Mouse (Mus musculus) stomach, postnatal 0 days (tissue): ENCODE measurements at regions not wholly inside any gene's neighbourhood (a gene's known extent, or its start where the extent isn't known, plus 50 kb on each side); places are given as distances from the start of the nearest gene placed in this dataset.

Experiments
- ATAC-seq: fragments of 200-750 bp; cut with Nextera tagmentation; 2 replicates; pipeline ENCODE4 v1.8.0; 2017; ENCODE audit not compliant: low FRiP score, low TSS enrichment
- DNase-seq: peaks from one replicate; pipeline ENCODE4 v3.0.0-alpha.2; 2016; ENCODE audit warnings: low spot score
- H3K27ac ChIP-seq: fragments of 300-500 bp; sonication (generic); replicated peaks from 2 replicates; pipeline ENCODE4 v1.5.1; 2014; ENCODE audit warnings: mild to moderate bottlenecking, control low read depth
- H3K27me3 ChIP-seq: fragments of 300-500 bp; sonication (generic); 2 replicates; pipeline ENCODE4 v1.6.1; 2014; ENCODE audit warnings: low read length; ENCODE audit not compliant: control insufficient read depth, insufficient read depth
- H3K36me3 ChIP-seq: fragments of 300-500 bp; sonication (generic); 2 replicates; pipeline ENCODE4 v1.6.1; 2014; ENCODE audit warnings: low read length, mixed read lengths; ENCODE audit not compliant: control insufficient read depth, insufficient read depth
- H3K4me1 ChIP-seq: fragments of 300-500 bp; sonication (generic); replicated peaks from 2 replicates; pipeline ENCODE4 v1.6.1; 2014; ENCODE audit warnings: antibody characterized with exemption; ENCODE audit not compliant: control insufficient read depth, insufficient read depth
- H3K4me2 ChIP-seq: fragments of 300-500 bp; sonication (generic); replicated peaks from 2 replicates; pipeline ENCODE4 v1.6.1; 2014; ENCODE audit warnings: low read depth, mild to moderate bottlenecking, control low read depth, moderate library complexity
- H3K4me3 ChIP-seq: fragments of 300-500 bp; sonication (generic); 2 replicates; pipeline ENCODE4 v1.5.1; 2014; ENCODE audit warnings: low read depth, low read length, control low read depth
- H3K9ac ChIP-seq: fragments of 300-500 bp; sonication (generic); 2 replicates; pipeline ENCODE4 v1.6.1; 2014; ENCODE audit warnings: mild to moderate bottlenecking, low read length, control low read depth, mixed read lengths
- H3K9me3 ChIP-seq: fragments of 300-500 bp; sonication (generic); 2 replicates; pipeline ENCODE4 v1.6.1; 2016; ENCODE audit warnings: low read length; ENCODE audit not compliant: control insufficient read depth
- CTCF ChIP-seq: IDR thresholded peaks from 2 replicates; pipeline ENCODE4 v1.5.1; 2016; ENCODE audit warnings: antibody characterized with exemption, low read depth, mild to moderate bottlenecking, moderate library complexity
- EP300 ChIP-seq: optimal IDR thresholded peaks from 2 replicates; pipeline ENCODE3; 2016; ENCODE audit warnings: antibody characterized with exemption
- WGBS: fragments of 180-500 bp; shearing (Covaris S2); extraction: QIAGEN DNeasy Blood & Tissue Kit; methylation state at CpG from one replicate; pipeline ENCODE4 v1.1.7; 2014; 5-methylcytosine and 5-hydroxymethylcytosine counted together

- H3K9me3 ChIP-seq: no peaks in the 10 kb centered on the region
- H3K27me3 ChIP-seq: no peaks in the 10 kb centered on the region
- no peak overlapping the region for H3K4me2 ChIP-seq
- no peaks in the 10 kb centered on the region for H3K4me1 ChIP-seq
- no peak for ATAC-seq
- no peak for DNase-seq
- WGBS: 93% methylated on average over 1 of the region's 1 CpGs
- no peaks in the 10 kb centered on the region for H3K36me3 ChIP-seq
- no peak overlapping the region for H3K4me3 ChIP-seq
- H3K27ac ChIP-seq: no peak overlapping the region
- TF ChIP-seq CTCF (no peak), EP300 (no peak)
- no peak overlapping the region for H3K9ac ChIP-seq
Measured at GRCm38 (mm10) chr12:12650309-12650708, 291.4 kb downstream of the Mycn start.

DNA sequence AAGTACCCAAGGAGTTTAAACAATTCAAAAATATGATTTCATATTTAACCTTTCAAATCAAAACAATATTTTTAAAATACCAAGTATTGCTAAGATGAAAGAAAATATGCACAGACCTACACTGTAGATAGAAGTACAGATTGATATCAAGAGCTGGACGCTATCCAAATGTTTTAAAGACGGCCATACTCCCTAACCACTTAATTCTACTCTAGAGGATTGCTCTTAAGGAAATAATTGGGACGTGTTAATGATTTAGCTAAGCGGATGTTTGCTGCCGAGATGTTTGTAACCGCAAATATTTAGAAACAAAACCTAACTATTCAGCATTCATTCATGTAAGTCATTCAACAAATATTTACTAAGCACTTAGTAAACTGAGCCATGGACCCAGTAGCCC lies 294.2 kb downstream of the Mycn start:
- Histone ChIP-seq H3K9me3 (no peaks in the 10 kb centered on the region), H3K36me3 (no peaks in the 10 kb centered on the region), H3K27ac (no peak overlapping the region), H3K4me3 (no peak overlapping the region), H3K4me1 (no peaks in the 10 kb centered on the region), H3K9ac (no peak overlapping the region), H3K27me3 (no peaks in the 10 kb centered on the region), H3K4me2 (no peak overlapping the region)
- DNase-seq (no peak), ATAC-seq (peak; percentile 38; the same call in 1 of the 2 replicates)
- 49% methylated on average over 6 of the region's 6 CpGs for WGBS
- no peak for TF ChIP-seq EP300

- Histone ChIP-seq H3K4me3 (no peak overlapping the region), H3K9ac (no peak overlapping the region), H3K36me3 (no peaks in the 10 kb centered on the region), H3K27me3 (no peaks in the 10 kb centered on the region), H3K9me3 (no peaks in the 10 kb centered on the region), H3K27ac (no peak overlapping the region), H3K4me2 (no peak overlapping the region), H3K4me1 (no peaks in the 10 kb centered on the region)
- WGBS: 82% methylated on average over 4 of the region's 4 CpGs
- TF ChIP-seq EP300 (no peak), CTCF (no peak)
- DNase-seq: no peak
- ATAC-seq: no peak
Measured at GRCm38 (mm10) chr12:12645183-12645582, 296.5 kb downstream of the Mycn start.

- H3K4me3 ChIP-seq: no peak overlapping the region
- 80% methylated on average over 11 of the region's 11 CpGs for WGBS
- no peaks in the 10 kb centered on the region for H3K9me3 ChIP-seq
- H3K27ac ChIP-seq: no peak overlapping the region
- no peaks in the 10 kb centered on the region for H3K4me1 ChIP-seq
- no peak overlapping the region for H3K4me2 ChIP-seq
- no peak overlapping the region for H3K9ac ChIP-seq
- ATAC-seq (no peak), DNase-seq (no peak)
- TF ChIP-seq EP300 (no peak), CTCF (no peak)
- no peaks in the 10 kb centered on the region for H3K27me3 ChIP-seq
- H3K36me3 ChIP-seq: no peaks in the 10 kb centered on the region
Measured at GRCm38 (mm10) chr12:12643247-12643963, 298.3 kb downstream of the Mycn start.

- no peak overlapping the region for H3K27ac ChIP-seq
- no peaks in the 10 kb centered on the region for H3K27me3 ChIP-seq
- no peak overlapping the region for H3K9ac ChIP-seq
- H3K9me3 ChIP-seq: no peaks in the 10 kb centered on the region
- H3K4me1 ChIP-seq: no peaks in the 10 kb centered on the region
- H3K36me3 ChIP-seq: no peaks in the 10 kb centered on the region
- DNase-seq (no peak), ATAC-seq (no peak)
- H3K4me3 ChIP-seq: no peak overlapping the region
- H3K4me2 ChIP-seq: no peak overlapping the region
- WGBS: 84% methylated on average over 3 of the region's 3 CpGs
- TF ChIP-seq CTCF (no peak), EP300 (no peak)
Measured at GRCm38 (mm10) chr12:12635308-12635707, 306.4 kb downstream of the Mycn start.

- Histone ChIP-seq H3K36me3 (no peaks in the 10 kb centered on the region), H3K9me3 (no peaks in the 10 kb centered on the region), H3K4me2 (no peak overlapping the region), H3K4me3 (no peak overlapping the region), H3K27me3 (no peaks in the 10 kb centered on the region), H3K9ac (no peak overlapping the region), H3K27ac (no peak overlapping the region), H3K4me1 (no peaks in the 10 kb centered on the region)
- DNase-seq (no peak), ATAC-seq (no peak)
- TF ChIP-seq CTCF (no peak), EP300 (no peak)
- 86% methylated on average over 4 of the region's 4 CpGs for WGBS
Measured at GRCm38 (mm10) chr12:12627597-12627996, 314.1 kb downstream of the Mycn start.
